Mouse (Mus musculus) CD4-positive, CD25-positive, alpha-beta regulatory T cell, adult 4 months (primary cell): ENCODE measurements around the gene Cuta. TPM values are rescaled to one million over a fixed set of nuclear protein-coding genes. Genes with fewer than 3 reads are reported as not detected.
"Not testable (repeated sequence)": the region's sequence is repeated elsewhere in the genome, so short reads cannot be mapped to it uniquely, and the experiment has no call there.

Experiments
- ATAC-seq: one replicate; pipeline ENCODE4 v1.8.0; 2017
- polyA plus RNA-seq, 2 experiments: library from polyadenylated mRNA; unstranded; fragments of 100-300 nt; shearing (Covaris generic); gene quantifications; one replicate each; pipeline ENCODE4 v1.2.1; 2017

Cuta gene
- polyA plus RNA-seq, 2 experiments from 2014 or later = 153 to 166 TPM

GRCm38 (mm10) chr17:26935027-26935426, 4.3 kb downstream of the Cuta start:
- no peak for ATAC-seq

DNA sequence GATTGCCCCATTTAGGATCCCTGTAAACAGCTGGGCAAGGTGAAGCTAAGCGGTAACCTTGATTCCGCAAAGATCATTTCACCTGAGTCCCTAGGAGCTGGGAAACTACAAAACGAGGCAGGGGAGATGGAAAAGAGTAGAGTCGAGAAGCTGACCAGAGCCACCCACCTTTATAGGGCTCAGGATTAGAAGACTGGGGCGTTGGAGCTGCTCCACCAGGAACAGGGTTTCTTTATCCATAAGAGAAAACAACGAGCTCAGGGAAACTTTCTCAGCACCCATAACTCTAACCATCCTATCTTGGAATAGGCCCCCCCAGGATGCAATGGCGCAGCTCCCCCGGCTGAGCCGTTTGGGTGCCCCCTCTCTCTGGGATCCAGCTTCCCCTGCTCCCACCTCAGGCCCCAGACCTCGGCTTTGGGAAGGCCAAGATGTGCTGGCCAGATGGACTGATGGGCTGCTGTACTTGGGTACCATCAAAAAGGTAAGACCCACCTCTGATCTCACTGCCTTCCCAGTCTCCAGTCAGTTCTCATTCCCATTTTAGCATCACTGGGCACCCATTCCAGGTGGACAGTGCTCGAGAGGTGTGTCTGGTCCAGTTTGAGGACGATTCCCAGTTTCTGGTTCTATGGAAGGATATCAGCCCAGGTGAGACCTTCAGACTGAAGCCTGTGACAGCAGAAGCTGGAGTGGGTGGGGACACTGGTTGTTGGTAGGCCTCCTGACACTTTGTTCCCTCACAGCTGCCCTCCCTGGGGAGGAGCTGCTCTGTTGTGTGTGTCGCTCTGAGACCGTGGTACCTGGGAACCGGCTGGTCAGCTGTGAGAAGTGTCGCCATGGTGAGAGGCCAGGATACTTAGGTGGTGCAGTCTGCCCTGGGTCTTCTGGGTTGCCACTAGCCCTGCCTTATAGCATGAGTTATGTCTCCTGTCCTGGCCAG, 5.2 kb downstream of the Cuta start:
- no peak for ATAC-seq

GRCm38 (mm10) chr17:26933419-26933818, 6.0 kb downstream of the Cuta start:
- no peak for ATAC-seq

- peak; percentile 90 for ATAC-seq
Measured at GRCm38 (mm10) chr17:26932839-26933398, 6.5 kb downstream of the Cuta start, which contains the start of gene Phf1. Phf1 (plus strand) TSS chr17:26933052.

- ATAC-seq = not testable (repeated sequence)
Measured at GRCm38 (mm10) chr17:26931795-26932194, 7.6 kb downstream of the Cuta start.

DNA sequence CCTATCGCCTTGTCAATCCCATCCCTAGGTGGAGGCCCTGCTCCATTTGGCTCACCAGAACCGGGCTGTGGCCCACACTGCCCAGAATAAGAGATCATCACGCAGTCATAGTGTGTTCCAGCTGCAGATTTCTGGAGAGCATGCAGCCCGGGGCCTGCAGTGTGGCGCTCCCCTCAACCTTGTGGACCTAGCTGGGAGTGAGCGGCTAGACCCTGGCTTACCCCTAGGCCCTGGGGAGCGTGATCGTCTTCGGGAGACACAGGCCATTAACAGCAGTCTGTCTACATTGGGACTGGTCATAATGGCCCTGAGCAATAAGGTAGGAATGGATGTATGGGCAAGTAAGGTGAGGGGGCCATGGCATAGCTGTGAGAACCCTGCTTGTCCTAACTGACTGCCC, 14.0 kb downstream of the Cuta start:
- not testable (repeated sequence) for ATAC-seq

DNA sequence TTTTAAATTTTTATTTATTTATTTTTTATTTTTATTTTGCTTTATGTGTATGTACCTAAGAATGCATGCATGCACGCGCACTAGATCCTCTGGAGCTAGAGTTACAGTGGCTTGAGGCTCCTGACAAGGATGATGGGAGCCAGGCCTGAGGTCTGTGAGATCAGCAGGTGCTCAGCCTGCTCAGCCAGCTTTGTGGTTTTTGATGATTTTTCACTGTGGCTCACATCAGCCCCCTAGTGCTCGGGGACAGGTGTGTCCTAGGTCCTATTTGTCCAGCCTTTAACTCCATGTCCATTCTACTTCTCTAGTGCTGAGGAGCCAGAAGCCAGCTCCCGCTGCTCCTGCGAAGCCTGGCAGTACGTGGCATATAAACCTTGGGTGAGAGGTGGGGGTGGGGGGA, 17.0 kb downstream of the Cuta start:
- ATAC-seq = peak; percentile 61

- not testable (repeated sequence) for ATAC-seq
Measured at GRCm38 (mm10) chr17:26919516-26919915, 19.9 kb downstream of the Cuta start.

DNA sequence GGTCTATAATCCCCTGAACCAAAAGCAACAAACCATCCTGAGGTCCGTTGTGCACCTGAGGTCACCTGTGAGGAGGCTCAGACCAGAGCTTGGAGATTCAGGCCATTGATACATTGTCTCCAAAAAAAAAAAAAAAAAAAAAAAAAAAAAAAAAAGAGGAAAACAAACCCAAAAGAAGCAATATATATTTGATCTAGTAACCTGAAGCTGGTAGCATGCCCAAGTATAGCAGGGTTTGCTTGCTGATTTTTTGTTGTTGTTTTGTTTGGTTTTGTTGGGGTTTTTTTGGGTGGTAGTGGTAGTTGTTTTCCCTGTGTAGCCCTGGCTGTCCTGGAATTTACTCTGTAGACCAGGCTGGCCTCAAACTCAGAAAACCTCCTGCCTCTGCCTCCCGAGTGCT, 21.0 kb downstream of the Cuta start:
- ATAC-seq = no peak

DNA sequence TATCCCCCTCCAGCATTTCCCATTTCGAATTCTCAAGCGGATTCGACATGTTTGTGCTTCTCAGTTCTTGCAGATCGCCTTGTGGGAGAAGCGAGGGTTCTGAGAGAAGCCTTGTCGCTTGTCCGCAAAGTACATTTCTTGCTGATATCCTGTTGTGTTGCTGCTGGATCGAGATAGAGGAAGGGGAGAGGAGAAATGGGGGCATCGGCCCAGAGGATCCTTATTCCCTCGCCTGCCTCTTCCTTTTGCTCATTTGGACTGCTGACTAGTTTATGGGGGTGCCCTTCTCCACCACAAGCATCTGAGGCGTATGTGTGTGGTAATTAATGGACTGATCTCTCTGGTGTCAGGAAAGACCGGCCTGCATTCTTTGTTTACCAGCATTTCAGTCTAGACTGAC, 21.8 kb downstream of the Cuta start:
- ATAC-seq = not testable (repeated sequence)

DNA sequence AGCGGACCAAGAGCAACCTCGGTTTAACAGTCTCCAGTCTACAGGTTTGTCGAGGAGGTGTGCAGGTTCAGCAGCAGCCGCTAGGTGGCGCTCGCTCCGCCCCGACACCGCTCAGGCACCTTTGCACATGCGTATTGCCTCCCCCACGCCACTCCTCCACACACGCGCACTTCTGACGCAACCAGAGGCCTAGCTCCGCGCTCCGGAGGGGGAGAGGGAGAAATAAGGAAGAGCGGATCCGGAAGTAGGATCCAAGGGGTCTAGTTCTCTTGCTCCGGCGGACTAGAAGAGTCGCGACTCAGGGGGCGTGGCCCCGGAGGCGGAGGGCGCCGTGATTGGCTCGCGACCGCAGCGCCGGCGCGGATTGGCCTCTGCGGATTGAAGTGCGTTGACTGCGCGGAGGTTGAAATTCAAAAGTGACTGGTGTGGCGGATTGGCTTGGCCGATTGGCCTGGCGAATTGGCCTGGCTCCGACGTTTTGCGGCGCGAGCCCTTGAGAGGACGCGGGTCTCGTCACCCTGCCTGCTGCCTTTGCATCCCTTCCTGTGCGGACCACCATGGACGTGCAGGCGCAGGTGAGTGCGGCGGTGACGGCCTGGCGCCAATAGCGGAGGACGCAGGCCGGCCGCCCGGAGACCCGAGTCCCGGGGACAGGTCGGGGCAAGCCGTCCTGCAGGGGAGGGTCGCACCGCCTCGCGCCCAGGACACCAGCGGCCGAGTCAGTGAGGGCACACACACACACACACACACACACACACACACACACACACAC, 22.5 kb downstream of the Cuta start, which contains the start of gene Kifc5b:
Kifc5b (plus strand) TSS at position 381 of the 772 bp plus-strand sequence.
- peak; percentile 96 for ATAC-seq

DNA sequence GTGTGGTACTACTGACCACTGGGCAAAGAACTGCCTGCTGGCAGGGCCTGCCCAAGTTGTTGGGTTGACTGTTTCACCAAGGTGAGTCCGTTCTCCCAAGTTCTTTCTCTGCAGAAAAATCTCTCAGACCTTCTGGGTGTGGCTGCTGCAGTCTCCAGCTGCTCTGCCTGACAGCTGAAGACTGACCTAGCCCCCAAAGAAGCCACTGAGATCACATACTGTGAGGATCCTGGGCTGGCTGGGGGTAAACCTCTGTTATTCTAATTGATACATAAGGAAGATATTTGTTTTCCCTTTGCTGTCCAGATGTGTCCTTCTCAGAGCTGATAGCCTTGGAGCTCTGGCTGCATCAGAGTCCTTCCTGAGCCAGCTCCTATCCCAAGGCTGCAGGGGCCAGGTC, 24.1 kb downstream of the Cuta start:
- no peak for ATAC-seq

GRCm38 (mm10) chr17:26907506-26907905, 31.9 kb downstream of the Cuta start:
- ATAC-seq = not testable (repeated sequence)

DNA sequence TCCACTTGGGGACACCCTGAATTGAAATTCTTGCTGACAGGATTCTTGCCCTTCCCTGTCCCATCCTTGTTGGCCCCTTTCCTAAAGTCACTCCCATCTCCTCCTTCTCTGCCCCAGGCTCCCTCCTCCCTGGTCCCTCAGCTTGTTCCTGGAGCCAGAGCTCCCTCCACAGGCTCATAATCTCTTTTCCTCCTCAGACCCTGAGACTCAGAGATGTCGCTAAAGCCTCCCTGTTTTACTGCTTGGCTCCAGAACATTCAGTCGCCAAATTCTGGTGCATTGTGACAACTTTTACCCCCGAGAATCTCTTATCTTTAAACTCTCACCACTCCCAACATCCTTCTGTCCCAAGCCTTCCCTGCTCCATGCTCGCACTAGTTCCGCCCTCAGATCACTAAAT, 35.0 kb downstream of the Cuta start:
- no peak for ATAC-seq

GRCm38 (mm10) chr17:26900916-26901315, 38.5 kb downstream of the Cuta start:
- ATAC-seq = no peak

GRCm38 (mm10) chr17:26895578-26895977, 43.8 kb downstream of the Cuta start:
- ATAC-seq = no peak

DNA sequence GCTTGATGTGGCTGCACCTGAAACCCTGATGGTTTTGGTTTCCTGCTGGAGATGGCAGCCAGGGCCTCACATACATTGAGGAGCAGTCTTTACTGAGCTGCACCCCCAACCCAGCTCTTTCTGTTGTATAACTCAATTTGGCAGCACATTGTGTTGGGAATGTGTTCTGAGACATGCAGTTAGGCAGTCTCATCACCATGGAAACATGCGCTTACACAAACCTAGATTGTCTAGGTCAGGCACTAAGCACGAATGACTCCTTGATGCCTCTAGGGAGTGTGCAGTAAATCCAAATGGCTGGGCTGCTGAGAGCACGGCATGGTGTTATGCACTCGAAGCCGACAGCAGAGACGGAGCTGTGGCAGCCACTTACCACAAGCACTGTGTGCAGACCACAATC, 45.0 kb downstream of the Cuta start:
- no peak for ATAC-seq

- no peak for ATAC-seq
Measured at GRCm38 (mm10) chr17:26893492-26893891, 45.9 kb downstream of the Cuta start.

DNA sequence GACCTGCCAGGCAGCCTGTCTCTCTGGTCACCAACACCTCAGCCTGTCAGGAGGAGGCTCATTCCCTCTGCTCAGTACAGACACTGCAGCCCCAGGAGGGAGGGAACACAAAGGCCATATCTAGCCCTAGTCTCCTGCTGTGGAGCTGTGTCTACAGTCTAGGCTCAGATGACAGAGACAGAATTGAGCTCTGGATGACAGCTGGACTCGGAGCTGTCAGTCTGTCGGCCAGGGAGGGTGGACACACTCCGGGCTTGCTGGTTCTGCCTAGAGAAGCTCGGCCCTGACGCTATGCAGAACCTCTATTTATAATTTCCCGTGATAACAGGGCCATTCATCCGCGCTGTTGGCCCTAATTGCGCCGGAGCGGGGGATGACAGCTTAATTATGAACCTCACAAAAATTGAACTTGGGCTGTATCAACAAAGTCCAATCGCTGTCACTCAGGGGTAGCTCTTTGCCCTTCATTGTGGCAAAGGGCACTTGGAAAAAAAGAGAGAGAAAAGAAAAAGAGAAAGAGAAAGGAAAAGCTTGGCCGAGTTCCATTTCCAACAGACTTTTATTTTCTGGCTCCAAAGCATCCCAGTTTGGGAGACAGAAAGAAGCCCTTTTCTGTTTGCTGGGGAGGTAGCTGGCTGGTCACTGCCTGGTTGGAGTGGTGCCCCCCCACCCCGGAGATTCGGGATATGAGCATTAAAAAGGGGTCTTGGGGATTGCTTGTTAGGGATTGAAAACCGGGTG, 46.6 kb downstream of the Cuta start:
- no peak for ATAC-seq

DNA sequence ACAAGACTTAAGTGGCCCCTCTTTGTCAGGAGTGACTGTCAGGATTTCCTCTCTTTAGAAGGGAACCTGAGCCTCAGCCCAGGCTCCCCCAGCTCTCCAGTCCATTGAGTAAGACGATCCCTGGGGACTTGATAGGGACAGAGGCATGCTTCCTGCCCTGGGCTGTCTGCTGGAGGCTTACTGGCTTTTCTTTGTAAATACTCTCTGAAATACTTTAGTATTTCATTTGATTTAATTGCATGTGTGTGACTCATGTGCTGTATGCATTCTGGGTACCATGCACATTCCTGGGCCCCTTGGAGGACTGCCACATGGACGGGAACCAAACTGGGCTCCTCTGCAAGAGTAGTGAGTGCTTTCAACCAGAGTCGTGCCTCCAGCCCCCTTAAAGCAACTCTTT, 51.4 kb downstream of the Cuta start:
- ATAC-seq = no peak

DNA sequence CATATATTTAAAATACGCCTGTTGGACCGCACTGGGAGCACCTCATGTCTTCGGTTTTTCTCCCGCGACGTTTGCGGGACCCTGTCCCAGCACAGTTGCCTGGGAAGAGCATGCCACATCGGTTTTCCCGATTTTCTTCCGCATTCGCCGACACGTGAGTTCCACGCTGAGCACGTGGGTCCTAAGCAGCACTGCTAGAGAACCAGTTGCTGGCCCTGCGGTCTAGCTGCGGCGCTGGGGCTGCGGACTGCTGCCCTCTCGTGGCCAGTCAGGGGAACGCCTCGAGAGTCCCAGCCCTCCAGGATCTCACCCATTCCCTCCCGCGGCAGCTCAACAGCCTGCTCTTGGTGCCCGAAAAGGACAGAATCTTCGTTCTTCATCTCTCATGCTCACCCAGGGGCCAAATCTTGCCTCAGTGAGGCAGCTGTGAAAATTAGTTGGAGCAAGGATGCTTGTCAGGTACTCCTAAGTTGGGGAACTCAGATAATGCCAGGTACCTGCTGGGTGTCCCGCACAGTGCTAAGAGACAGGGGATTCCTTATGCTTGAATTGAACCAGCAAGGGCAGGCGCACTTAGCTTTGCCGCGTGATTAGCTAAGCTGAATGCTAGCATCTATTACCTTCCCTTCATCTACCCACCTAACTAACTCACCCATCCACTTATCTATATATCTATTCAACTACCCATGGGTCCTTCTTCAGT, 53.2 kb downstream of the Cuta start:
- peak; percentile 93 for ATAC-seq
